In the genomic region with DNA sequence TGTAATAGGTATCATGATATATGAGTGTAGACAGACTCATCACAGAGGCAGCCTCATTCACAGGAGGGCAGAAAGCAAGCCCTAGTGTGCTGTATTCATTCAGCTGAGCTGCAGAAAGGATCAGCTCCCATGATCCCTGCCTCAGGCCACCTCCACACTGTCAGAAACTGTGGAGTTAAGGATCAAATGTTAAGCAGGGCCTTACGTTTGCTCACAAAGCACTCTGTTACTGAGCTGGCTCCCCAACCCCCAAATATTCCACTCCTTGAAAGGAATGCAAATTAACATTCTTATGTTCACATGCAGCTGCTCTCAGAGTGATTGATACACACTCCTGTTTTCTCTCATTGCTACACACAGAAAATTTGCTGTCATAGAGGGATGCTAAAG, we compare ENCODE assay signal across 10 mouse cellular contexts.
DNase-seq lines count a peak whose midpoint lies in the region; ATAC-seq and TF ChIP-seq lines count a peak whose summit lies in the region.
"Had no signal": no experiment of that assay in that cellular context is flagged by ENCODE, and none has a peak within 500 bp of the region (broad histone marks: within the 10 kb centered on the region; RNA-seq: fewer than 3 reads in every experiment).

No protein-coding gene starts in this region.

- peak; percentile 93 for ATAC-seq in midbrain, embryonic 12.5 days (ENCODE audit: low FRiP score, low read depth)
- ATAC-seq in inflammation-experienced regulatory T-cells, adult 6 months: no peak
- ATAC-seq in CD4-positive, CD25-positive, alpha-beta regulatory T cell, adult 4 months: no peak

- peak overlapping the region; percentile 56 for H3K4me2 ChIP-seq in CH12.LX (ENCODE audit: insufficient read depth, low read depth, poor library complexity, severe bottlenecking)
- H3K4me2 ChIP-seq in midbrain, embryonic 12.5 days (replicated peaks): peak overlapping the region; percentile 4; the same call in 1 of the 2 replicates

- in situ Hi-C loops in CH12.LX (cut with MboI; ENCODE audit: low pct_ligation_motif_present, low pct_unique_long_range_greater_than_20kb, low sequenced_read_pairs): no loop called here

- H3K9ac ChIP-seq in CH12.LX (ENCODE audit: insufficient read depth, low read depth): peak overlapping the region; percentile 85
- H3K9ac ChIP-seq in midbrain, embryonic 12.5 days (replicated peaks): no peak overlapping the region

- no peak for TF ChIP-seq CTCF in CH12.LX (conservative IDR thresholded peaks at IDR 0.05 in 1 of 2, IDR thresholded peaks at IDR 0.05 in 1 of 2; ENCODE audit: low read depth in 2 of 2, low read length in 2 of 2)

- H3K27me3 ChIP-seq in CH12.LX (replicated peaks): no peaks in the 10 kb centered on the region
- no peaks in the 10 kb centered on the region for H3K27me3 ChIP-seq in hindbrain, embryonic 10.5 days (ENCODE audit: insufficient read depth, poor library complexity, severe bottlenecking)
- no peaks in the 10 kb centered on the region for H3K27me3 ChIP-seq in midbrain, embryonic 12.5 days

- no peak for TF ChIP-seq RAD21 in CH12.LX (IDR thresholded peaks at IDR 0.05; ENCODE audit: low read depth, low read length)

- H3K4me1 ChIP-seq in CH12.LX (ENCODE audit: control insufficient read depth in 1 of 2, insufficient read depth in 2 of 2): peaks cover 15 to 45% of the 10 kb centered on the region in 2 experiments
- peaks cover 23% of the 10 kb centered on the region for H3K4me1 ChIP-seq in hindbrain, embryonic 10.5 days (replicated peaks)
- peaks cover 21% of the 10 kb centered on the region for H3K4me1 ChIP-seq in midbrain, embryonic 12.5 days

- no peaks in the 10 kb centered on the region for H3K9me3 ChIP-seq in CH12.LX (replicated peaks; ENCODE audit: low read length)
- no peaks in the 10 kb centered on the region for H3K9me3 ChIP-seq in hindbrain, embryonic 10.5 days
- H3K9me3 ChIP-seq in midbrain, embryonic 12.5 days: no peaks in the 10 kb centered on the region

- no peaks in the 10 kb centered on the region for H3K79me2 ChIP-seq in CH12.LX (replicated peaks; ENCODE audit: control insufficient read depth, extremely low read depth, insufficient read depth, poor library complexity, severe bottlenecking)

- peak overlapping the region; percentile 20 to 57 (median 36) for H3K4me3 ChIP-seq in CH12.LX (replicated peaks in 1 of 3; ENCODE audit: low read depth in 2 of 3, low read length in 2 of 3, poor library complexity in 1 of 3)
- no peak overlapping the region for H3K4me3 ChIP-seq in hindbrain, embryonic 10.5 days
- no peak overlapping the region for H3K4me3 ChIP-seq in midbrain, embryonic 12.5 days
- H3K4me3 ChIP-seq: layer of hippocampus, adult 2 months had no signal

- no peak for TF ChIP-seq POLR2A in CH12.LX (IDR thresholded peaks at IDR 0.05; ENCODE audit: low read depth, low read length)

- dilution Hi-C loops in CH12.LX (cut with MboI; ENCODE audit: extremely low pct_ligation_motif_present, extremely low pct_unique_long_range_greater_than_20kb, low sequenced_read_pairs): no loop called here

- TF ChIP-seq EP300 in CH12.LX (IDR thresholded peaks at IDR 0.05; ENCODE audit: low read length): peak; percentile 63; the same call in 1 of the 2 replicates

- no peaks in the 10 kb centered on the region for H3K36me3 ChIP-seq in CH12.LX (replicated peaks in 1 of 2; ENCODE audit: control insufficient read depth in 1 of 2, insufficient read depth in 1 of 2, low read length in 1 of 2)
- H3K36me3 ChIP-seq in hindbrain, embryonic 10.5 days: no peaks in the 10 kb centered on the region
- no peaks in the 10 kb centered on the region for H3K36me3 ChIP-seq in midbrain, embryonic 12.5 days
- H3K36me3 ChIP-seq: G1E had no signal

- 14% methylated on average over 1 of the region's 1 CpGs for WGBS in hindbrain, embryonic 10.5 days
- 0% methylated on average over 1 of the region's 1 CpGs for WGBS in midbrain, embryonic 12.5 days

- peak; percentile 83 for DNase-seq in CH12.LX (ENCODE audit: extremely low read depth)
- peak; percentile 66 for DNase-seq in embryo, embryonic 10.5 days (ENCODE audit: low spot score)
- peak; percentile 24 for DNase-seq in hindbrain, embryonic 10.5 days (ENCODE audit: low spot score)
- no peak for DNase-seq in heart, adult 11 months
- DNase-seq in kidney, postnatal 25 days: no peak

- H3K27ac ChIP-seq in CH12.LX (ENCODE audit: insufficient read depth, low read depth): peak overlapping the region; percentile 98
- peak overlapping the region; percentile 76 for H3K27ac ChIP-seq in hindbrain, embryonic 10.5 days
- peak overlapping the region; percentile 74 for H3K27ac ChIP-seq in midbrain, embryonic 12.5 days (replicated peaks)
- H3K27ac ChIP-seq: layer of hippocampus, adult 2 months had no signal

TF ChIP-seq in CH12.LX, 34 proteins besides CTCF, POLR2A, EP300 and RAD21:
- TF ChIP-seq TBP (conservative IDR thresholded peaks at IDR 0.05; ENCODE audit: low read depth, low read length): peak; percentile 43
- peak; percentile 60; the same call in 1 of the 2 replicates for TF ChIP-seq MEF2A (IDR thresholded peaks at IDR 0.05; ENCODE audit: borderline replicate concordance, low read depth, low read length)
- peak; percentile 80 for TF ChIP-seq ETS1 (conservative IDR thresholded peaks at IDR 0.05; ENCODE audit: low read depth, low read length)
- no peak for TF ChIP-seq UBTF (IDR thresholded peaks at IDR 0.05; ENCODE audit: low read depth, low read length)
- no peak for TF ChIP-seq GABPA (IDR thresholded peaks at IDR 0.05; ENCODE audit: insufficient replicate concordance, low read depth, low read length)
- no peak for TF ChIP-seq SIN3A (IDR thresholded peaks at IDR 0.05; ENCODE audit: low read length)
- peak; percentile 76 for TF ChIP-seq TCF12 (IDR thresholded peaks at IDR 0.05; ENCODE audit: low read depth, low read length)
- no peak for TF ChIP-seq MXI1 (IDR thresholded peaks at IDR 0.05; ENCODE audit: low read depth, low read length)
- 0 out of 2 replicates have a peak, but pooled peaks have one; percentile 66 for TF ChIP-seq MYC (IDR thresholded peaks at IDR 0.05; ENCODE audit: low read depth, low read length)
- peak; percentile 86 for TF ChIP-seq BHLHE40 (IDR thresholded peaks at IDR 0.05; ENCODE audit: low read depth, low read length)
- TF ChIP-seq CHD2 (IDR thresholded peaks at IDR 0.05; ENCODE audit: low read length): peak; percentile 73
- no peak for TF ChIP-seq CHD1 (IDR thresholded peaks at IDR 0.05; ENCODE audit: low read depth, low read length)
- no peak for TF ChIP-seq E2F4 (IDR thresholded peaks at IDR 0.05; ENCODE audit: insufficient replicate concordance, low read depth, low read length)
- TF ChIP-seq IRF4 (IDR thresholded peaks at IDR 0.05; ENCODE audit: low read depth, low read length): peak; percentile 85
- no peak for TF ChIP-seq ZKSCAN1 (IDR thresholded peaks at IDR 0.05; ENCODE audit: borderline replicate concordance, low read depth, low read length)
TF ChIP-seq in CH12.LX: peak in this region for 8.

Comparison
In these comparisons a context has a peak if more than half of its experiments do, and no peak if none do; other contexts are left out.
1. DNase-seq: peak in CH12.LX (single experiment), embryo, embryonic 10.5 days (single experiment) and hindbrain, embryonic 10.5 days (single experiment); none in heart, adult 11 months (single experiment) and kidney, postnatal 25 days (0 of 2).
2. H3K4me3 ChIP-seq: peak in CH12.LX (3 of 3); none in hindbrain, embryonic 10.5 days (single experiment) and midbrain, embryonic 12.5 days (single experiment).
3. Peak in every context shown above with its lines, with median percentiles within 50 percentile points of each other: H3K27ac ChIP-seq.